Mouse (Mus musculus): ENCODE data around the gene Ccdc33. TPM values are rescaled to one million over a fixed set of nuclear protein-coding genes. Genes with fewer than 3 reads are reported as not detected.

Ccdc33 gene
- total and polyA plus RNA-seq, 2 experiments from 2014 or later, result not detected

DNA sequence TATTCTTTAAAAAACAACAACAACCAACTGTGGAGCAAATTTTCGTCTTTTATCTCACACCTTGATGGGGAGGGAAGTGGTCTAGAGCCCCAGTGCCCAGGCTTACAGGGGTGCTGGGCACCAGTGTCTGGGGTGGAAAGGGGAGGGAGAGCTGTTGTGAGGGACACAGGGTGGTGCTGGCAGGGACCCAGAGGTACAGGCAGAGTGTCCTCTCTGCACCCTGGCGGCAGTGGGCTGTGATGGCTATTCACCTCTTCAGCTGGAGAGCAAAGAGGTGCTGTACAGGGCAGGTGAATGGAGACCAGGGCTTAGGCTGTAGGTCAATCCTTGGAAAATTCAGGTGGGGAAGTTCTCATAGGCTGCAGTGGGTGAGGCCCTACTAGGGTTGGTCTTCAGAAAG lies 118.9 kb downstream of the Ccdc33 start:
- Histone ChIP-seq H3K27ac (ENCODE audit: low read depth) (no peak overlapping the region), H3K4me2 (ENCODE audit: low read depth, low read length) (no peak overlapping the region), H3K36me3 (replicated peaks; ENCODE audit: control insufficient read depth, insufficient read depth, low read length) (no peaks in the 10 kb centered on the region), H3K9ac (replicated peaks; ENCODE audit: low read depth, low read length) (no peak overlapping the region), H3K4me1 (ENCODE audit: control insufficient read depth, insufficient read depth) (no peaks in the 10 kb centered on the region), H3K27me3 (ENCODE audit: control insufficient read depth, insufficient read depth, low read length) (0 out of 2 replicates have a peak, but pooled peaks cover 35% of the 10 kb centered on the region), H3K4me3 (ENCODE audit: low read depth, low read length) (no peak overlapping the region), H3K9me3 (replicated peaks; ENCODE audit: control insufficient read depth, low read length) (no peaks in the 10 kb centered on the region)
- 20% methylated on average over 2 of the region's 2 CpGs for WGBS
- DNase-seq (ENCODE audit: low spot score), result no peak
- ATAC-seq (ENCODE audit: insufficient read depth, low read depth), result no peak
- TF ChIP-seq CTCF (IDR thresholded peaks at IDR 0.05; ENCODE audit: low read depth) (no peak), EP300 (IDR thresholded peaks at IDR 0.05; ENCODE audit: low read depth) (no peak)

- DNase-seq (ENCODE audit: low spot score), result no peak
- TF ChIP-seq EP300 (IDR thresholded peaks at IDR 0.05; ENCODE audit: low read depth) (no peak), CTCF (IDR thresholded peaks at IDR 0.05; ENCODE audit: low read depth) (no peak)
- no peak overlapping the region for H3K9ac ChIP-seq (replicated peaks; ENCODE audit: low read depth, low read length)
- H3K4me2 ChIP-seq (ENCODE audit: low read depth, low read length), result no peak overlapping the region
- 0 out of 2 replicates have a peak, but pooled peaks cover 35% of the 10 kb centered on the region for H3K27me3 ChIP-seq (ENCODE audit: control insufficient read depth, insufficient read depth, low read length)
- no peaks in the 10 kb centered on the region for H3K36me3 ChIP-seq (replicated peaks; ENCODE audit: control insufficient read depth, insufficient read depth, low read length)
- no peaks in the 10 kb centered on the region for H3K4me1 ChIP-seq (ENCODE audit: control insufficient read depth, insufficient read depth)
- H3K4me3 ChIP-seq (ENCODE audit: low read depth, low read length), result no peak overlapping the region
- H3K27ac ChIP-seq (ENCODE audit: low read depth), result no peak overlapping the region
- 50% methylated on average over 2 of the region's 2 CpGs for WGBS
- H3K9me3 ChIP-seq (replicated peaks; ENCODE audit: control insufficient read depth, low read length), result no peaks in the 10 kb centered on the region
- no peak for ATAC-seq (ENCODE audit: insufficient read depth, low read depth)
These were observed 119.9 kb downstream of the Ccdc33 start for GRCm38 (mm10) chr9:57998685-57999084.

DNA sequence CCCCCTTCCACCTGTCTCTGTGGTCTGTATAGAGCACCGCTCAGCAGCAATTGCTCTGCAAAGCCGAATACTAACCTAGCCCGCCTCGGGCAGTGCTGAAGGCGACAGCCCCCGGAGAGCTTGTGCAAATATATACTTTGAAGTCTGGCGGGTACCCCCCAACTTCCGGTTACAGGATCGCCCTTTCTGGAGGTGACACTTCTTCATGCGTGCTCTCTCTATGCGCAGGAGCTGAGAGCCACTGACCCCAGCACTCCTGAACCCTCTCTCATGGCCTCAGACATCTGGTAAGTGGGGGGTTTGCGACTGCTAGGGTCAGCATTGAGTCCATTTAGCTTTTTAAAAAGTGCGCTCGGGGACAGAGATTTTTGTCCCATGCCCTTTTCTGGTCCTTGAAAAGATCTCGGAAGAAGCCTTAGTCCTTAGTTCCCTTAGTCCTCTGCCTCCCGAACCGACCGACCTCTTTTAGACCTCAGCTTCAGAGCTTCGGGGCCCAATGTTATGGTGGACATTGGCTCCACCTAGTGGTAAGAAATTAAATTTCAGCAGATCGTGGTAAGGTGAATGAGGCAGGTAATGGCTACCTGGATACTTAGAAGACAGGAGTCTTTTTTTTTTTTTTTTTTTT lies 120.5 kb downstream of the Ccdc33 start:
- TF ChIP-seq CTCF (IDR thresholded peaks at IDR 0.05; ENCODE audit: low read depth) (peak; percentile 81), EP300 (IDR thresholded peaks at IDR 0.05; ENCODE audit: low read depth) (no peak)
- peak; percentile 40 for ATAC-seq (ENCODE audit: insufficient read depth, low read depth)
- peak; percentile 72 for DNase-seq (ENCODE audit: low spot score)
- Histone ChIP-seq H3K9me3 (replicated peaks; ENCODE audit: control insufficient read depth, low read length) (no peaks in the 10 kb centered on the region), H3K4me3 (ENCODE audit: low read depth, low read length) (peak overlapping the region; percentile 33), H3K4me2 (ENCODE audit: low read depth, low read length) (peak overlapping the region; percentile 60), H3K27ac (ENCODE audit: low read depth) (no peak overlapping the region), H3K36me3 (replicated peaks; ENCODE audit: control insufficient read depth, insufficient read depth, low read length) (no peaks in the 10 kb centered on the region), H3K9ac (replicated peaks; ENCODE audit: low read depth, low read length) (no peak overlapping the region), H3K4me1 (ENCODE audit: control insufficient read depth, insufficient read depth) (no peaks in the 10 kb centered on the region), H3K27me3 (ENCODE audit: control insufficient read depth, insufficient read depth, low read length) (0 out of 2 replicates have a peak, but pooled peaks cover 35% of the 10 kb centered on the region)
- under 1% methylated on average over 20 of the region's 20 CpGs for WGBS

- DNase-seq (ENCODE audit: low spot score) (no peak), ATAC-seq (ENCODE audit: insufficient read depth, low read depth) (no peak)
- Histone ChIP-seq H3K27me3 (ENCODE audit: control insufficient read depth, insufficient read depth, low read length) (0 out of 2 replicates have a peak, but pooled peaks cover 35% of the 10 kb centered on the region), H3K4me1 (ENCODE audit: control insufficient read depth, insufficient read depth) (no peaks in the 10 kb centered on the region), H3K9me3 (replicated peaks; ENCODE audit: control insufficient read depth, low read length) (no peaks in the 10 kb centered on the region), H3K4me2 (ENCODE audit: low read depth, low read length) (peak overlapping the region; percentile 60; the same call in 1 of the 2 replicates), H3K9ac (replicated peaks; ENCODE audit: low read depth, low read length) (no peak overlapping the region), H3K4me3 (ENCODE audit: low read depth, low read length) (peak overlapping the region; percentile 33), H3K36me3 (replicated peaks; ENCODE audit: control insufficient read depth, insufficient read depth, low read length) (no peaks in the 10 kb centered on the region), H3K27ac (ENCODE audit: low read depth) (no peak overlapping the region)
- no peak for TF ChIP-seq CTCF (IDR thresholded peaks at IDR 0.05; ENCODE audit: low read depth)
- TF ChIP-seq EP300 (IDR thresholded peaks at IDR 0.05; ENCODE audit: low read depth), result no peak
- 16% methylated on average over 13 of the region's 13 CpGs for WGBS
These were observed 121.1 kb downstream of the Ccdc33 start for GRCm38 (mm10) chr9:57997511-57998031.

GRCm38 (mm10) chr9:57995282-57995681 lies 123.3 kb downstream of the Ccdc33 start:
- peak; percentile 32 for DNase-seq (ENCODE audit: low spot score)
- peak; percentile 59 for TF ChIP-seq CTCF (IDR thresholded peaks at IDR 0.05; ENCODE audit: low read depth)
- no peak for TF ChIP-seq EP300 (IDR thresholded peaks at IDR 0.05; ENCODE audit: low read depth)
- Histone ChIP-seq H3K27ac (ENCODE audit: low read depth) (no peak overlapping the region), H3K36me3 (replicated peaks; ENCODE audit: control insufficient read depth, insufficient read depth, low read length) (no peaks in the 10 kb centered on the region), H3K4me1 (ENCODE audit: control insufficient read depth, insufficient read depth) (no peaks in the 10 kb centered on the region), H3K9me3 (replicated peaks; ENCODE audit: control insufficient read depth, low read length) (no peaks in the 10 kb centered on the region), H3K4me2 (ENCODE audit: low read depth, low read length) (no peak overlapping the region), H3K27me3 (ENCODE audit: control insufficient read depth, insufficient read depth, low read length) (0 out of 2 replicates have a peak, but pooled peaks cover 35% of the 10 kb centered on the region), H3K4me3 (ENCODE audit: low read depth, low read length) (no peak overlapping the region), H3K9ac (replicated peaks; ENCODE audit: low read depth, low read length) (no peak overlapping the region)
- WGBS, result 44% methylated on average over 4 of the region's 4 CpGs
- no peak for ATAC-seq (ENCODE audit: insufficient read depth, low read depth)

Data from heart, postnatal 0 days (tissue).